ENCODE assay signal across 8 mouse cellular contexts in the genomic region with DNA sequence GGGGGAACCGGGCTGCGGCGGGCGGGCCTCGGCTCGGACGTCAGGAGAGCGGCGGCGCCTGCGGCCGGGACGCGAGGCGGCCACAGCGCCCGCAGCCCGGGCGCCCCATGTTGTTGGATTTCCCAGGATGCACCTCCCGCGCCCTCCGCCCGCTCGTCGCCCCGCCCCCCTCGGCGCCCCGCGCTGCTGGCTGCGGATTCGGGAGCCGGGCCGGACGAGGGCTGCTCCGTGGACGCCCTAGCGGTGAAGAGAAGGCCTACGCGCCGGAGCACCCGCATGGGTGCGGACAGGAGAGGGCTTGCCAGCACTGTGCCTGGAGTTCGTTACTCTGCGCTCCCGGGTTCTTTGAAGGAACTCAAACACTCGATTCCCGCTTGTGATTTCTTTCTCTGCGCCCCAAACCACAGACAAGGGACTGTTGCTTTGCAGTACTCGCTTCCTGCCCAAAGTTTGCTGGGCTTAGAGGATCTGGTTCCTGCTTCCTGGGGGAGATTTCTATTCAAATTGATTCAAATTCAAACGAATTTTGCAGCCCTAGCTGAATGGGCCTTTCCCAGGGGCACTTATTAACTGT. TPM values are rescaled to one million over a fixed set of nuclear protein-coding genes. Genes with fewer than 3 reads are reported as not detected.
A peak's percentile ranks its signal among the peaks of the same experiment; 100 is the strongest.
DNase-seq lines count a peak whose midpoint lies in the region; ATAC-seq and TF ChIP-seq lines count a peak whose summit lies in the region.

No protein-coding gene starts in this region.

- no peak for TF ChIP-seq CTCF in bone marrow macrophage, adult 2 months (IDR thresholded peaks at IDR 0.05; ENCODE audit: low read depth, low read length)

- under 1% methylated on average over 27 of the region's 51 CpGs for WGBS in embryonic facial prominence, embryonic 15.5 days
- WGBS in limb, embryonic 13.5 days: 0% methylated on average over 37 of the region's 51 CpGs
- WGBS in midbrain, embryonic 15.5 days: under 1% methylated on average over 44 of the region's 51 CpGs

- peak; percentile 41; the same call in 1 of the 2 replicates for TF ChIP-seq POLR2A in bone marrow macrophage, adult 2 months (IDR thresholded peaks at IDR 0.05; ENCODE audit: borderline replicate concordance, low read depth, low read length)

- H3K36me3 ChIP-seq in embryonic facial prominence, embryonic 15.5 days: no peaks in the 10 kb centered on the region
- no peaks in the 10 kb centered on the region for H3K36me3 ChIP-seq in limb, embryonic 13.5 days
- no peaks in the 10 kb centered on the region for H3K36me3 ChIP-seq in midbrain, embryonic 15.5 days (replicated peaks)

- peak overlapping the region; percentile 88 for H3K9ac ChIP-seq in embryonic facial prominence, embryonic 15.5 days
- H3K9ac ChIP-seq in limb, embryonic 13.5 days: peak overlapping the region; percentile 98
- H3K9ac ChIP-seq in midbrain, embryonic 15.5 days: peak overlapping the region; percentile 100

- no peaks in the 10 kb centered on the region for H3K27me3 ChIP-seq in embryonic facial prominence, embryonic 15.5 days
- no peaks in the 10 kb centered on the region for H3K27me3 ChIP-seq in limb, embryonic 13.5 days
- H3K27me3 ChIP-seq in midbrain, embryonic 15.5 days (replicated peaks): no peaks in the 10 kb centered on the region

- peak overlapping the region; percentile 80 for H3K4me3 ChIP-seq in bone marrow macrophage, adult 2 months (ENCODE audit: insufficient read depth, low read length)
- peak overlapping the region; percentile 84 for H3K4me3 ChIP-seq in embryonic facial prominence, embryonic 15.5 days (replicated peaks)
- peak overlapping the region; percentile 93 for H3K4me3 ChIP-seq in limb, embryonic 13.5 days
- peak overlapping the region; percentile 94 for H3K4me3 ChIP-seq in midbrain, embryonic 15.5 days

- DNase-seq in A20 (ENCODE audit: low read depth, low spot score): peak; percentile 89
- DNase-seq in heart, adult 9 months (ENCODE audit: low spot score in 2 of 2): peak; percentile 89 to 92
- DNase-seq in kidney, adult 9 months: peak; percentile 93
- DNase-seq in spleen, adult 18-20 months: peak; percentile 71 to 82

- no peaks in the 10 kb centered on the region for H3K9me3 ChIP-seq in embryonic facial prominence, embryonic 15.5 days (replicated peaks)
- no peaks in the 10 kb centered on the region for H3K9me3 ChIP-seq in limb, embryonic 13.5 days
- H3K9me3 ChIP-seq in midbrain, embryonic 15.5 days: no peaks in the 10 kb centered on the region

- ATAC-seq in embryonic facial prominence, embryonic 15.5 days (ENCODE audit: insufficient number of reproducible peaks, low FRiP score, low TSS enrichment, low read depth): peak; percentile 92
- ATAC-seq in limb, embryonic 13.5 days (ENCODE audit: low FRiP score, low read depth): peak; percentile 95
- peak; percentile 96 for ATAC-seq in midbrain, embryonic 15.5 days (replicated peaks)

- peak overlapping the region; percentile 79 for H3K27ac ChIP-seq in bone marrow macrophage, adult 2 months (ENCODE audit: insufficient read depth, low read depth, low read length)
- H3K27ac ChIP-seq in embryonic facial prominence, embryonic 15.5 days (replicated peaks): peak overlapping the region; percentile 98
- peak overlapping the region; percentile 98 for H3K27ac ChIP-seq in limb, embryonic 13.5 days
- H3K27ac ChIP-seq in midbrain, embryonic 15.5 days: peak overlapping the region; percentile 96

- peaks cover 3% of the 10 kb centered on the region for H3K4me1 ChIP-seq in bone marrow macrophage, adult 2 months (ENCODE audit: control insufficient read depth, insufficient read depth, low read length)
- peaks cover 12% of the 10 kb centered on the region; the same call in 1 of the 2 replicates for H3K4me1 ChIP-seq in embryonic facial prominence, embryonic 15.5 days
- H3K4me1 ChIP-seq in limb, embryonic 13.5 days: peaks cover 19% of the 10 kb centered on the region
- peaks cover 21% of the 10 kb centered on the region for H3K4me1 ChIP-seq in midbrain, embryonic 15.5 days

- peak overlapping the region; percentile 69 for H3K4me2 ChIP-seq in embryonic facial prominence, embryonic 15.5 days (replicated peaks)
- H3K4me2 ChIP-seq in limb, embryonic 13.5 days (replicated peaks): peak overlapping the region; percentile 82
- H3K4me2 ChIP-seq in midbrain, embryonic 15.5 days: peak overlapping the region; percentile 56

RNA-seq across cellular contexts. Expression of a gene that starts 0.4 kb away (rescaled TPM):
- polyA plus RNA-seq in bone marrow macrophage, adult 2 months (2012; ENCODE audit: insufficient read depth, insufficient read length, missing spikeins): 9.5 and 11.3 TPM in 2 replicates
- polyA plus RNA-seq in embryonic facial prominence, embryonic 15.5 days (2015; fragmentation: Nextera tagmentation; extraction: Ambion mirVana): 10.1 and 10.7 TPM in 2 replicates
- polyA plus RNA-seq in limb, embryonic 13.5 days (2015; fragmentation: Nextera tagmentation; extraction: Ambion mirVana): 11.6 and 12.0 TPM in 2 replicates
- polyA plus RNA-seq in midbrain, embryonic 15.5 days (2015; fragmentation: Nextera tagmentation; extraction: Ambion mirVana): 6.5 and 7.1 TPM in 2 replicates

RNA-seq across cellular contexts. Expression of a gene that starts 32.7 kb away (rescaled TPM):
- polyA plus RNA-seq in bone marrow macrophage, adult 2 months (2012; ENCODE audit: insufficient read depth, insufficient read length, missing spikeins): 0.47 and 0.84 TPM in 2 replicates
- polyA plus RNA-seq in embryonic facial prominence, embryonic 15.5 days (2015; fragmentation: Nextera tagmentation; extraction: Ambion mirVana): 7.0 and 7.4 TPM in 2 replicates
- polyA plus RNA-seq in limb, embryonic 13.5 days (2015; fragmentation: Nextera tagmentation; extraction: Ambion mirVana): 1.5 and 1.7 TPM in 2 replicates
- 0.40 and 0.44 TPM in 2 replicates for polyA plus RNA-seq in midbrain, embryonic 15.5 days (2015; fragmentation: Nextera tagmentation; extraction: Ambion mirVana)

RNA-seq across cellular contexts. Expression of a gene that starts 50.7 kb away (rescaled TPM):
- polyA plus RNA-seq in bone marrow macrophage, adult 2 months (2012; ENCODE audit: insufficient read depth, insufficient read length, missing spikeins): 6.3 and 16.9 TPM in 2 replicates
- 5.4 and 6.7 TPM in 2 replicates for polyA plus RNA-seq in embryonic facial prominence, embryonic 15.5 days (2015; fragmentation: Nextera tagmentation; extraction: Ambion mirVana)
- 8.1 and 10.9 TPM in 2 replicates for polyA plus RNA-seq in limb, embryonic 13.5 days (2015; fragmentation: Nextera tagmentation; extraction: Ambion mirVana)
- polyA plus RNA-seq in midbrain, embryonic 15.5 days (2015; fragmentation: Nextera tagmentation; extraction: Ambion mirVana): 4.4 and 5.2 TPM in 2 replicates

Comparison
In these comparisons a context has a peak if more than half of its experiments do, and no peak if none do; other contexts are left out.
1. Peak in every context shown above with its lines: DNase-seq, ATAC-seq, H3K4me3 ChIP-seq and H3K27ac ChIP-seq.